Mouse (Mus musculus) gastrocnemius, postnatal 14 days (tissue): ENCODE measurements around the gene Ezr. TPM values are rescaled to one million over a fixed set of nuclear protein-coding genes. Genes with fewer than 3 reads are reported as not detected.

ENCODE experiments used
- DNase-seq: peaks from one replicate; pipeline ENCODE4 v3.0.0; 2021; ENCODE audit warnings: mixed read lengths
- intact Hi-C: fragments of 180-260 bp; cut with DNase I; formaldehyde crosslinking; loops from one replicate; pipeline ENCODE4 v1.15.1; 2025; ENCODE audit warnings: low total_unique reads
- total RNA-seq, 2 experiments: library from RNA; stranded (reverse); gene quantifications; 2 replicates each; pipeline ENCODE4 v1.2.3; 2021

Gene Ezr
- total RNA-seq, 2 experiments from 2014 or later: 10.3 to 16.5 TPM

DNA sequence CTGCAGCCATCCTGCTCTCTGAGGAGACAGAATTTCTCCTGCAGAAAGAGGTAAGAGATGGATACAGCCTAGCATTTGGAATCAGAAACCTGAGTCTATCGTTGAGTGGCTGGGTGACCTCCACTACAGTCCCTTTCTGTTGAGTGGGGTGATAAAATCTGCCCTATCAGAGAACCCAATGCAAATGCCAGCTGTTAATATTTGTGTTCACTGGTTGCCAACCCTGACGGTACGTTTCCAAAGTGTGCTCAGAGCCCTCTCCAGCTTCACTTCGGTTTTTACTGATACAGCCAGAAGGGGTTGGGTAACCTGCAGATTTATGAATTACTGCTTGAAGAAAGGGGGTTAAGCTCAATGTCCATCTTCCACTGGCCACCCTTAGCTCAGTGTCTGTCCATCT is 14.9 kb upstream of the Ezr start:
- DNase-seq: no peak
- intact Hi-C loops: no loop called here

DNA sequence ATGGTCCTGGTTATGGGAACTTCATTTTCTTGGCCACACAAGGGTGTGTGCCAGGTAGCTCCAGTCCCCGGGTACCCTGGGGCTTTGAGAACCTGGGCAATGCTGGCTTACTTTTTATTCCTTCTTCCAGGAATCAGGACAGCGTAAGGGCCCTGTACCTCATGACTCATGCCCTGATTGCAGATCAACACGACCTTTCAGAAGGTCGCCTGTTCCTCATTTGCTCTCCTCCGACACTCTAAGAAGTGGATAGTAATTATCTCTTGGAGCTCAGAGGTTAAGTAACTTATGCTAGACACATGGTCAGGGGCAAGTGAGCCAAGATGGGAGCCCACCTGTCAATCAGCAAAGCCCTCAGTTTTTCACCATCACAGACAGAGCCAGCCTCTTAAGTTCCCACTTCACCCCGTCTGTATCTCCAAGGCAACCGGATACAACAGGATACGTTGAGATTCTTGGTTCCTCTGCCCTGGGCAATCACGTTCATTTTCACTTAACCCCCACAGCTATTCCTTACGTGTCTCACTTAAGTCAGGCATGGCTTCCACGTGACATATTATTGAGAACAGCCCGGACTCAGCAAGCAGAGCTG is 11.7 kb upstream of the Ezr start:
- DNase-seq: no peak
- intact Hi-C loops: no loop called here

DNA sequence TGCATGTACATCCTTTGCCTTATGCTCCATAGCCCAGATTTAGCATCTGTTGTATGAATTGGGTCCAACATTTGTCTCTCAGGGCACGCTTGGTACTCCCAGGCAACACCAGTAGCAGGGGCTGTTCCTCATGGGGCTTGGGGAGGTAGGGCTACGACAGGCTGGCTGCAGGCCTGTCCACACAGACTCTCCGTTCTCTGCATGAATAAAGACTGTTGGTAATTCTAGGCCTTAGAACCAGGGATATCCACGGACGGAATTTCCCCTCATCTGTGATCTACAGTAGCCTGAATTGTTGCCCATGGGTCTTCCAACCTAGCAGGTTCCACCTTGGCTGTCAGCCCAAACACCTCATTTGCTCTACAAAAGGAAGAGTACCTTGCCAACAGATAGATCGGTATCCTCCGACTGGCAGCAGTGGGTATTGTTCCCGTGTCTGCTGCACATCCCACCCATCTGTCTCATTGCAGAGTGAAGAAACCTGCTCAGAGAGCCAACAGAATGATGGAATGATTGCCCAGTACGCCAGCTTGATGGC is 7.1 kb upstream of the Ezr start:
- DNase-seq: no peak

DNA sequence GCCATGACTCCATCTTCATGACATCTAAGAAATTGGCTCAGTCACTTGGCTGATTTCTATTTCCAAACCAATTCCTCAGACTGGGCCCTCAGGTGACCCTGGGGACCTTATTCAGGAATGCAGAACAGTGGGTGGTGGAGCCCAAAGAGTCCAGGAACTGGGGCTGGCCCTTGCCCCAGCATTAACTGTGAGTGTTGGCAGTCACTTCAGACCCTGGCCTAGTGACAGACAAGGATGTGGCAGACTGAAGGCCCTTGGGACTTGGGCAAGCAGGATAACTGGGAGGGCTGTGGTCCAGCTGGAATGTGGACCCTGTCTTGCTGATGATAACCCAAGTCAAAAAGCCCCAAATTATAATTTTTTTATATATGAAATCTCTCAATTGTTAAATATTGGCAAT is 6.5 kb upstream of the Ezr start:
- intact Hi-C loops: loop anchor here (10.0 kb wide), 1 partner anchor 106 kb away; no protein-coding TSS in a partner anchor
- DNase-seq: no peak

More for the DNA sequence above, 7.1 kb upstream of the Ezr start:
- intact Hi-C loops: loop anchor here (10.0 kb wide), 1 partner anchor 105 kb away; no protein-coding TSS in a partner anchor

DNA sequence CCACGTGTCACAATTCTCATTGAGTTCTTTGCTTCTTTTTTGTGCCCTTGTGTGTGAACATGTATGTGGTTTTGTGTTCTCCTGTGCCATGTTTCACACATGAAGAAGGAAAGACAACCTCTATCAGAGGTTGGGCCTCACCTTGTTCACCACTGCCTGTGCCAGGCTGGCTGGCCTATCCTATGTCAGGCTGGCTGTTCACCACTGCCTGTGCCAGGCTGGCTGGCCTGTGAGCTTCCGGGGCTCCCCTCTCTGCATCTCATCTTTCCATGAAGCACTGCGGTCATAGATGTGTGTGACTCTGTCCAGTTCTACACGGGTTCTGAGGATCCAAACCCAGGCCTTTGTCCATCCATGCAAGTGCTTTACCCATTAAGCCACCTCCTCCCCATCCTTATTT is 4.7 kb upstream of the Ezr start:
- peak; percentile 15 for DNase-seq

DNA sequence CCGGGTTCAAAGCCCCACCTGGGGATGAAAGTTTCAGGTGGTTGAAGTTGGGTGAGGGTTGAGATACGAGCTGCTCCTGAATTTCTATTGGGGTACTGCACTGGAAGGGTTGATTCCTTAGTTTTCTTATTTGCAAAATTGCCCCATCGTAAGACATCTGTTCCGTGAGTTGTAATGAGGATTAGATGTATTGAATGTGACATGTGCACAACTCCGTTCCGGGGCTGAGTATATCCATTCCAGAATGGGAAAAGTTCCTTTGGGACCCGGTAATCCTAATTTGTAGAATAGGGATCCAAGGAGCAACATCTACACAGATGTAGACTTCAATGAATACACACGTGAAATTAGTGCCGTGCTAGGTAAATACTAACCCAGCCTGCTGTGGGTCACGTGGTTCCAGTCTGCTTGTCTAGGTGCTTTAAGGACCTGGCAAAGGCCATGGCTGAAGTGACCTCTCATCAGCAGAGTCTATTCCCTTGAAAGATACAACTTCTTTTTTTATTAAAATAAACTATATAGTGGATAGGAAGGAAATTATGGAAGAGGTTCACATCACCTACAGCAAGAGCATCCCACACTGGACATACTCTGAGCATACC is 1.3 kb upstream of the Ezr start:
- intact Hi-C loops: loop anchor here (10.0 kb wide), 1 partner anchor 111 kb away; no protein-coding TSS in a partner anchor
- no peak for DNase-seq

More for the DNA sequence above, 4.7 kb upstream of the Ezr start:
- intact Hi-C loops: loop anchor here (10.0 kb wide), 1 partner anchor 108 kb away; no protein-coding TSS in a partner anchor

DNA sequence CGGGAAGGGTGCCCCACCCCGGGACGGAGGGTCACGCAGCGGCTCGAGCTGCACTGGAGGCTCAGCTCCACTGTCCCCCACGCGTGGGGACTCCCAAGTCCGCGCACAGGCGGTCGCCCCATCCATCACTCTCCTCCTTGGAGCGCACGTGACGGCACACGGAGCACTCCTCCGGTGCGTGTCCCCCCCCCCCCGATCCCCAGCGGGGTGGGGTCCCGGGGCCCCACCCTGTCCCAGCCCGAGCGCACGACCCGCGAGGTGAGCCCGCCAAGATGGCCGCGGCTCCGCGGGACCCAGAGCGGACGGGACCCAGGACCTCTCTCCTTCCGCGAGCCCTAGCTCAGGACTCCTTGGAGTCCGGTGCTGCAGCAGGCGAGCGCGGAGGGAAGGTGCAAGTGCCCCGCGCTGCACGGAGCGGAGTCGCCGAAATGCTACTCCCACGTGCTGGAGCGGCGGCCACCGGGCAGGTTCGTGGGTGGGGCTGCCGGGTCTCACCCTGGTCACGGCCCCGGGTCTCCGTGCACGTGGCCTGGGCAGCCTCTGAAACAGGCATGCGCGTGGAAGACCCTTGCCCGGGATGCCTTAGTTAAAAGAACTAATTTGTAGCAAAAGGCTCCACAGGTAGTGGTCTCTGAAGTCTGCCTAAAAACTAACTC is 550 bp upstream of the Ezr start:
- intact Hi-C loops: loop anchor here (10.0 kb wide), 1 partner anchor 112 kb away; no protein-coding TSS in a partner anchor
- peak; percentile 50 for DNase-seq

DNA sequence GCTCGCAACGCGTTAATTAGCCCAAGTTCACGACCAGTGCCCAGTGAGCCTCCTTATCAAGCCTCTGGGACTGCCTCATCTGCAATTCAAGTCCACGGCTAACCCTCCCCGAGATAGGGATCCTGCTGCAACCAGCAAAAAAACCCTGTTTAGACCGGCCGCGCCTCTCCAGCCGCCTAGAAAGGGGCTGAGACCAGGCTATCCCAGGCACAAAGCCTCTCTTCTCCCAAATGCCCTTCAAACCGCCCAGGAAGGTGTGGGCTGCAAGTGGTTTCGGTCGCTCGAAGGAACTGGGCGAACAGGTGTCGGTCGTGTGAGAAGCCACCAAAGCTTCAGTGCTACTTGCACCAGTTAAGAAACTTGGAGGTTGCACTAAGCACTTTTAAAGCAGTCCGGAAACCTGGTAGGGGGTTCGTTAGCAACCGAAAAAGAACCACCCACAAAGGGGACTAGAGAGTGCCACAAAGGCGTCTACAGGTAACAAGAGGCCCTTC is 504 bp downstream of the Ezr start:
- intact Hi-C loops: loop anchor here (10.0 kb wide), 1 partner anchor 113 kb away; no protein-coding TSS in a partner anchor
- no peak for DNase-seq

DNA sequence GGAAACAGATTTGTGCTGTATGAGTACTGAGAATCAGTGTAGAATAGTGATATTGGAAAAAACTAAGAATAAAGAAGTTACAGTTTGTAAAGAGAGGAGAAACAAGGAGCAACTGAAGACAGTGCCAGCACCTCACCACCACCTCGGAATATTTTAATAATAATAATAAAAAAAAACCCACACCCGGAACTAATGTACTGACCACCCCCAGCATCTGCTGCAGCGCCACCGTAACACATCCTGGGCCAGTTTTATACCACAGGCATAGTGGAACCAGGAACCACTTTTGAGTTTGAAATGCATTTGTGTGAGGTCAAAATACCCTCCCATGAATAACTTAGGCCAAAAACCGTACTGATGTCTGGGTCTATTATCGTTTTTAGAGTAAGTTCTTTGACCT is 1.3 kb downstream of the Ezr start:
- DNase-seq: no peak
- intact Hi-C loops: loop anchor here (10.0 kb wide), 1 partner anchor 114 kb away; no protein-coding TSS in a partner anchor

DNA sequence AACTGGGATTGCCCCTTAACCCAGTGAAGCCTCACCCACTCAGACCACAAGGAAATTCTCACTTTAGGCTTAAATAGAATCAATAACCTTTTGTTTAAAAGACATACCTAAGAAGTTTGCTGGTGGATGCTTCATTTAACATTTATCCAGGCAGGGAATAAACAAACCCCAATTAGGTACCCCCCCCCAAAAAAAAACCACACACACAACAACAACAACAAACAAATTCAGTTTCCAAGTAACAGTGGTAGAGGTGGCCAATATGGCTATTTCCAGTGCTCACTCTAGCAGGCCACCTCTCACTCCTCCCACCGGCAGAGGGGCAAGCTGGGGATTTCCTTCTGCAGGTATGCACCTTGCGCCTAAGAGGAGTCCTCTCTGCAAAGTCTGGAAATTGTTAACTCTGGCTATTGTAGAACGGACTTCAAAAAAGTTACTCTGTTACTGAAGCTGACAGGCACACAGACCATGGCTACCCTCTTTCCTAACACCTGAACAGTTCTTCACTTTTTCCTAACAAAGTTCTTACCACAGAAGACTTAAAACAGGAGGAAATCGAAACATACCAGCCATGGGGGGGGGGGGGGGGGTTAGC is 2.0 kb downstream of the Ezr start:
- intact Hi-C loops: loop anchor here (10.0 kb wide), 1 partner anchor 114 kb away; no protein-coding TSS in a partner anchor

DNA sequence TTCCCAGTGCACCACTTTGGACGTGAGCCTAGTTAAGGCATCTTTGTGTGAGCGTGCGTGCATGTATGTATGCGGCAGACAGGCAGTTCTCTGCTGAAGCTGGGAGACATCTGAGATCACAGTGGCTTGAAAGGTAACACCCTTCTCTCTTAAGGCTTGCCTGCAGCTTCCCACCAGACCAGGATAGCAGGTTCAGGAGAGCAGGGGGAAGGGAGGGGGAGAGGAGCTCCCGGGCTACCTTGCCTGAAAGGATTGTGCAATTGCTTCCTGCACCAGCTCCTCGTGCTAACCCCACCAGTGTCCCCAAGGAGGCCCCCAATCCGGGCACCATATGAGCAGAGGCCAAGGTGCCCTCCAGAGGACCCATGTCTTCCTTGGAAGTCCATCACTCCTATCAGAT is 3.0 kb downstream of the Ezr start:
- DNase-seq: no peak
- intact Hi-C loops: loop anchor here (10.0 kb wide), 1 partner anchor 115 kb away; no protein-coding TSS in a partner anchor

More for the DNA sequence above, 2.0 kb downstream of the Ezr start:
- no peak for DNase-seq

DNA sequence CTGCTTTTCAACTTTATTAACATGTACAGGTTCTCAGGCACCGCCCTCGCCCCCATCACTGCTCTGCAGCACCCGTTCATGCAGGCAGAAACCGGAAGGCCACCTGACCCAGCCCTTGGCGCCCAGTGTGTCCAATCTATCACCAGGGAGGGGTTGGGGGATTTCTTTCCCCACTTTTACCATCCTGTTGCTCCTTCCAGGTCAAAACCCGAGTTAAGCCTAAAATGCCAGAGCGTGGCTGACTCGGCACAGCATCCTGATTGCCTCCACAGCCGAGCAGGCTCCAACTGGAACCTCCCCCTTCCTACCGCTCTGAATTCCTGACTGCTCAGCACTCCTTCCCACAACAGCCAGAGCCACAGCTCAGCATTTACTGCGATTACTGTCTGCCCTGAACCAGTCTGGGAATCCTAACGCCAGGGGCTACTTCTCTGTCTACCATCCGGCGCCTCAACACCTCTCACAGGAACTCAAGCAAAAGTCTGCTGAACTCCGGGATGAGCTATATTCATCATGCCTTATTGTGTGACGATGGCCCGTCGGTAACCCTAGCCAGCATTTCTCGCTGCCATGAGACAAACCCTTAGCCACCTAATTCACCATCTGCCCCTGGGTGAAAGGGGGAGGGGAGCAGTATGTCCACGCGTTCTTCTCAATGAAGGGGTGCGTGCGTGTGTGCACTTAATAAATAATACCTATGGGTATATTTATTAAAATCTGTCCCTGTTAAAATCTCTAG is 3.6 kb downstream of the Ezr start:
- intact Hi-C loops: no loop called here
- DNase-seq: peak; percentile 33

DNA sequence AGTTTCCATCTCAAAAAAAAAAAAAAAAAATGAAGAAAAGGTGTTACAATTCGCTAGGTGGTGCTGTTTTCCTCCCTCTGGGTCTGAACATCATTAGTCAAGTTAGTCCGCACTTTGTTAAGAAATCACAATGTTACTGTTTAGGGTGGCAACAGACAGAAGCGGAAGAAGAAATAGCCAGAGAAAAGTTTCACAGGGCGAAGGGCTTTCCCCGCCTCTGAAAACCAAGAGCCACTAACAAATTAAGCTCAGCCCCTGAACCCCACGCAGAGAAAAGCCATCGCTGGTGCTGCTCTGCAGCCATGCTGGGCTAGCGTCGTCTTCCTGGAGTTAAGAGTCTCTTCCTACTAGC is 4.3 kb downstream of the Ezr start:
- DNase-seq: peak; percentile 24
- intact Hi-C loops: no loop called here

DNA sequence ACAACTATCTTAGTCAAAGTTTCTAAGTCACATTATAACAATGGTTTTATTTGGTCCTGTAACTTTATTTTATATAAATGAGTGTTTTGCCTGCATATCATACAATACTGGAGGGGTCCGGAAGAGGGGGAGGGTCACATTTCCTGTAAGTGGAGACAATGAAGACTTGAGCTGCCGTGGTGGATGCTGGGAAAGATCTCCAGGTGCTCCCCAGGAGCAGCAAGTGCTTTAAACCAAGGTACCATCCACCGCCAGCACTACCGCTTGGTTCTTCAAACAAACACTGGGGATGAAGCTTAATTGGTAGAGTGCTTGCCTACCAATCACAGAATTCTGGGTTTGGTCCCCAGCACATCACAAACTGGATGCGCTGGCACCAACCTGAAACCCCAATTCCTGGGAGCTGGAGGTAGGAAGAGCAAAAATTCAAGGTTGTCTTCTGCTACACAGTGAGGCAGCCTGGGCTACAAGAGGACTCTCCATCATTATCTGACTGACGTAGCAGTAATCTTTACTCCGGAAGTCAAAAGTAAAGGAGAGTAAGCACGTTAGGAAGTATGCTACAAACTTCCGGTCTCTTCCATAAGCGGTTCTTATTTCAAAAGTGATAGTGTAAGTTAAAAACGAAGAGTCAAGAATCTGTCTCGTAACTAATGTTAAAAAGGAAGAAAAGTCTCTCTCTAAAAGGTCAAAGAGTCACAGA is 4.8 kb downstream of the Ezr start:
- intact Hi-C loops: no loop called here
- no peak for DNase-seq

DNA sequence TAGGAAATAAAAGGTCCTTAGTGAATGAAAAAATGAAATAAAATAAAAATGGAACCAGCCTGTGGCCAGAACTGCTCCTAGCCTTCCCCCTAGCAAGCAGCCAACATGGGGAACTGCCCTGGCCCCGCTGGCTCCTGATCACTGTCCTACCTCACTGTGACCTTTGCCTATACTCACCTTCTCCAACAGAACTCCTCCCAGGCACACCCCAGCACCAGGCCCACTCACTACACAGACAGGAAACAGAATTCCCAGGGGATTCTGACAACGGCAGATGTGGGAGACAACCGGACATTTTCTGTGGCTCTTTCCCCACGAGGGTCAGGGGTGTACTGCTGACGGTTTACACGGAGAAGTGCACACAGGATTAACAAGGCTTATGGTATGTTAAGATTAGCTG is 5.5 kb downstream of the Ezr start:
- intact Hi-C loops: no loop called here

DNA sequence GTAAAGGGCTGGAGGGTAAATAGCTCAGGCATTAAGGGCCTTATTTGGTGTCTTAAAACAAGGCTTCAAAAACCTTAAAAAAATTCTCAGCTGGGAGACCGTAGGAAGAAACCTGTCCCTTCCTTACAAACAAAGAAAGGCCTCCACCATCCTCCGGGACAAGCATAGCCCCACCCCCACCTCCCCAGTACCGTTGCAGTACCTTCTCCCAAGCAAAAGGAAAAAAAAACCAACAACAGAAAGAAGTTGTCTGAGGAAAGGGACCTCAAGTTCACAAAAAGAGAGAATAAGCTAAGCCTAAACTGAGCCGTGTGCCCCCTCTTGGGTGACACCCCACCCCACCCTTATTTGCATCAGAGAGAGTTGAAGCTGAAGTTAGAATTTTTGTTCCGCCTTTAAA is 6.0 kb downstream of the Ezr start:
- intact Hi-C loops: no loop called here
- DNase-seq: no peak

More for the DNA sequence above, 5.5 kb downstream of the Ezr start:
- no peak for DNase-seq

DNA sequence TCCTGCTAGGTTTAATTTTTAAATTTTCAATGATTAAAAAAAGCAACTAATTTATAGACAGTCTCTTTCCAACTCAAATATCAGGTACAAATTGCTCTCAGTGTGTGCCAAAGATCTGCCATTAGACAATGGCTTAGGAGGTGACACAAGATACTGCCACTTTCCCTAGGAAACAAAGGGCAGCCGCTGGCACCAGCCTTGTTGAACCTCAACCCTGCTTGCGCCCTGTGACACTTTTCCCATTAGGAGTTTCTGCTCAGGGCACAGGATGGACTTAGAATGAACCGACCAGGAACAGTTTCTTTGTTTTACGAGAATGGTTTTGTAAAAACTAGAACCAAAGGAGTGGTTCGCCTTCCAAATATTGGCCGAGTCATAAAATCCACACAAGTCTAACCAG is 6.5 kb downstream of the Ezr start:
- intact Hi-C loops: no loop called here
- DNase-seq: no peak

DNA sequence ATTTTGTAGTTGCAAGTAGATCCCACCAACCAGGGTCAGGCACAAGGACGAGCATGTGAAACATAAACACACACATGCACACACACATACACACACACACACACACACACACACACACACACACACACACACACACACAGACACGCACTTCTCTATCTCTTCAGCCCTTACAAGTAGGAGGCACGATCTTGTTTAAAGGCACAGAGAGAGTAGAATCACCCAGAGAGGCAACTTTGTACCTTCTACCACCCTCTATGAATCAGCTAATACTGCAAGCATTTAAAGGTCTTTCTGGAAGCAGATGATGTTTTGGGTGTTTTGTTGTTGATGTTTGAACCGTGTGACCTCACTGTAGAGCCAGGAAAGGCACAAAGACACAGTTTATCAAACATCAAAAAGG is 6.9 kb downstream of the Ezr start:
- intact Hi-C loops: no loop called here
- no peak for DNase-seq

DNA sequence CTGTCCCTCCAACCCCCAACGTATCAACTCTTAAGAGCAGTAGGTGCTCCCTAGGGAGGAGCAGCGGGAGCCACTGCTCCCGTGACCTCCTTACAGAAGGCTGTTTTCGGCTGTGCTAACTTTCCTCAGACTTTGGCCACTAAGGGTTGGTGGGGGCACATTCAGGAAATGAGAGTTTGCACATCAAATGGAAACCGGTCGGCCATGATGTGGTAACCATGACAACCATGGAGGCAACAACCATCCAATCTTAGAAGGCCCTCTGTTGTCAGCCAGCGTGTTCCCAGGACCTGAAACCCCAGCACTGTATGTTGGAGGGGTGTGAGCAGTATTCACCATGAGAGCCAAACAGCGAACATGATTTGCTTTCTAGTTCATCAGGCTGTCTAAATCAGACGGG is 7.4 kb downstream of the Ezr start:
- no peak for DNase-seq
- intact Hi-C loops: no loop called here
